Mouse (Mus musculus) hindbrain, embryonic 13.5 days (tissue): Measurements from ENCODE around the gene 4930518I15Rik. TPM values are rescaled to one million over a fixed set of nuclear protein-coding genes. Genes with fewer than 3 reads are reported as not detected.

ENCODE experiments used
- polyA plus RNA-seq: library from polyadenylated mRNA; unstranded; fragments of >200 nt; fragmentation: Nextera tagmentation; extraction: Ambion mirVana; gene quantifications from 2 replicates; pipeline ENCODE4 v1.2.1, GENCODE M21; 2015

4930518I15Rik gene
- polyA plus RNA-seq, 1 experiment from 2014 or later: 12.0 TPM

Other genes with a start within 250 kb of the 4930518I15Rik start
- 232 and 238 TPM in 2 replicates for gene Dlgap4, start 244.2 kb downstream of the 4930518I15Rik start, polyA plus RNA-seq
- 39.1 and 53.3 TPM in 2 replicates for gene Myl9, start 82.5 kb downstream of the 4930518I15Rik start, polyA plus RNA-seq
- gene Tgif2, start 17.9 kb downstream of the 4930518I15Rik start, polyA plus RNA-seq: 25.7 and 28.6 TPM in 2 replicates
- gene Rab5if, start 5.2 kb upstream of the 4930518I15Rik start, polyA plus RNA-seq: 152 and 155 TPM in 2 replicates
- gene Sla2, start 29.2 kb upstream of the 4930518I15Rik start, polyA plus RNA-seq: 0.28 and 0.31 TPM in 2 replicates
- 90.3 and 95.0 TPM in 2 replicates for gene Ndrg3, start 134.1 kb upstream of the 4930518I15Rik start, polyA plus RNA-seq
- 12.3 and 13.2 TPM in 2 replicates for gene Dsn1, start 149.2 kb upstream of the 4930518I15Rik start, polyA plus RNA-seq
- 6.2 and 6.4 TPM in 2 replicates for gene Soga1, start 221.3 kb upstream of the 4930518I15Rik start, polyA plus RNA-seq
- gene Tldc2, start 229.1 kb upstream of the 4930518I15Rik start, polyA plus RNA-seq: not detected in 2 replicates